Mouse (Mus musculus) liver, embryonic 14.5 days (tissue): ENCODE measurements around the gene Gm17490.

Experiments used
- CTCF ChIP-seq: IDR thresholded peaks from 2 replicates; pipeline ENCODE4 v1.5.1; 2016; ENCODE audit warnings: antibody characterized with exemption, low read depth, control low read depth
- EP300 ChIP-seq: IDR thresholded peaks from 2 replicates; pipeline ENCODE4 v1.6.1; 2016; ENCODE audit warnings: antibody characterized with exemption, low read depth

DNA sequence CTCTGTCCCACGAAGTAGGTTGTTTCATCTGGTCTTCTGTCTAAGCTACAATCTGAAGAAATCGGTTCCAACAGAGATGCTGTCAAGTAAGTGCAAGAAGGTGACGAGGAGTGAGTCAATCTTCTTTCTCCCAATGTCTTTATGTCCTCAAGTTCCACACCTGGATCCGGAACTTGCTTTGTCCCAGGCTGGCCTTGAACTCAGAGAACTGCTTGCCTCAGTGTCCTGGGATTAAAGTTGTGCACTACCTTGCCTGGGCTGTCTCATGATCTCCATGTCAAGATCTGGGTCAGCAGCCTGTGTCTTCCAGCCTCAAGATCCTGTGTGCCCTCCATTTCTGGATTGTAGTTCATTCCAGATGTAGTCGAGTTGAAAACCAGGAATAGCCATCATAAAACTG, 22.0 kb downstream of the Gm17490 start, which contains the start of gene Rbm17:
- TF ChIP-seq CTCF (no peak), EP300 (no peak)
